Mouse (Mus musculus) CH12.LX (cell line): ENCODE data around the gene Gm20388. TPM values are rescaled to one million over a fixed set of nuclear protein-coding genes. Genes with fewer than 3 reads are reported as not detected.

ENCODE experiments used
- DNase-seq: peaks from one replicate; pipeline ENCODE4 v3.0.0-alpha.2; 2013; ENCODE audit errors: extremely low read depth
- H3K27ac ChIP-seq: 2 replicates; pipeline ENCODE4 v1.5.1; 2012; ENCODE audit warnings: low read depth, mild to moderate bottlenecking, control low read depth, moderate library complexity; ENCODE audit not compliant: insufficient read depth
- H3K27me3 ChIP-seq: replicated peaks from 2 replicates; pipeline ENCODE3; 2012; ENCODE audit warnings: inconsistent platforms
- H3K36me3 ChIP-seq, 2 experiments: replicated peaks in 1 of 2; 2 replicates each; pipeline versions ENCODE3 to v1.6.1; 2012; ENCODE audit warnings: inconsistent platforms in 1 of 2, low read length in 1 of 2, mild to moderate bottlenecking in 1 of 2, mixed read lengths in 1 of 2, moderate library complexity in 1 of 2; ENCODE audit not compliant: control insufficient read depth in 1 of 2, insufficient read depth in 1 of 2
- H3K4me1 ChIP-seq, 2 experiments: 2 replicates each; pipeline ENCODE4 v1.6.1; 2012; ENCODE audit warnings: inconsistent platforms in 1 of 2, moderate library complexity in 1 of 2; ENCODE audit not compliant: insufficient read depth in 2 of 2, control insufficient read depth in 1 of 2
- H3K4me2 ChIP-seq: 2 replicates; pipeline ENCODE4 v1.6.1; 2012; ENCODE audit warnings: low read depth, mild to moderate bottlenecking, control low read depth; ENCODE audit not compliant: poor library complexity, insufficient read depth, severe bottlenecking
- H3K4me3 ChIP-seq, 3 experiments: fragments of 150-350 bp in 1 of 3; sonication (generic) in 1 of 3; replicated peaks in 1 of 3; 2 replicates each; pipeline versions ENCODE3 to v1.5.1; 2011 to 2012; ENCODE audit warnings: low read depth in 2 of 3, low read length in 2 of 3, mild to moderate bottlenecking in 2 of 3, moderate library complexity in 2 of 3, control low read depth in 1 of 3, improper control_type of control experiment in 1 of 3, inconsistent platforms in 1 of 3, mixed read lengths in 1 of 3; ENCODE audit not compliant: poor library complexity in 1 of 3
- H3K79me2 ChIP-seq: replicated peaks from 2 replicates; pipeline ENCODE4 v1.6.1; 2012; ENCODE audit warnings: mild to moderate bottlenecking, moderate library complexity; ENCODE audit not compliant: control insufficient read depth, poor library complexity, insufficient read depth, severe bottlenecking; ENCODE audit errors: extremely low read depth
- H3K9ac ChIP-seq: 2 replicates; pipeline ENCODE4 v1.6.1; 2012; ENCODE audit warnings: low read depth, mild to moderate bottlenecking, control low read depth, moderate library complexity; ENCODE audit not compliant: insufficient read depth
- H3K9me3 ChIP-seq: replicated peaks from 2 replicates; pipeline ENCODE3; 2012; ENCODE audit warnings: low read length, inconsistent platforms, mixed read lengths
- BHLHE40 ChIP-seq: IDR thresholded peaks from 2 replicates; pipeline ENCODE4 v1.6.1; 2011; ENCODE audit warnings: mild to moderate bottlenecking, low read depth, low read length, improper control_type of control experiment
- CHD1 ChIP-seq: IDR thresholded peaks from 2 replicates; pipeline ENCODE4 v1.6.1; 2012; ENCODE audit warnings: low read depth, low read length, improper control_type of control experiment, inconsistent platforms
- CHD2 ChIP-seq: IDR thresholded peaks from 2 replicates; pipeline ENCODE4 v1.6.1; 2011; ENCODE audit warnings: low read length, improper control_type of control experiment
- CTCF ChIP-seq, 2 experiments: IDR thresholded peaks in 1 of 2; conservative IDR thresholded peaks in 1 of 2; 2 replicates each; pipeline ENCODE4 v1.5.1; 2011 to 2012; ENCODE audit warnings: low read depth in 2 of 2, low read length in 2 of 2, improper control_type of control experiment in 1 of 2, inconsistent platforms in 1 of 2, mild to moderate bottlenecking in 1 of 2, moderate library complexity in 1 of 2
- ELF1 ChIP-seq: IDR thresholded peaks from 2 replicates; pipeline ENCODE4 v1.6.1; 2014; ENCODE audit warnings: low read depth, mild to moderate bottlenecking, inconsistent platforms, low read length, improper control_type of control experiment
- EP300 ChIP-seq: IDR thresholded peaks from 2 replicates; pipeline ENCODE4 v1.6.1; 2011; ENCODE audit warnings: low read length, improper control_type of control experiment
- HCFC1 ChIP-seq: IDR thresholded peaks from 2 replicates; pipeline ENCODE4 v1.6.1; 2012; ENCODE audit warnings: low read depth, mild to moderate bottlenecking, inconsistent platforms, low read length, improper control_type of control experiment
- IRF4 ChIP-seq: IDR thresholded peaks from 2 replicates; pipeline ENCODE4 v1.6.1; 2014; ENCODE audit warnings: low read depth, mild to moderate bottlenecking, inconsistent platforms, low read length, improper control_type of control experiment
- JUND ChIP-seq: conservative IDR thresholded peaks from 2 replicates; pipeline ENCODE4 v1.6.1; 2011; ENCODE audit warnings: low read depth, low read length, improper control_type of control experiment
- KAT2A ChIP-seq: IDR thresholded peaks from 2 replicates; pipeline ENCODE4 v1.6.1; 2012; ENCODE audit warnings: low read length, improper control_type of control experiment, inconsistent platforms; ENCODE audit not compliant: insufficient replicate concordance
- MXI1 ChIP-seq: IDR thresholded peaks from 2 replicates; pipeline ENCODE4 v1.6.1; 2011; ENCODE audit warnings: mild to moderate bottlenecking, low read depth, low read length, improper control_type of control experiment
- MYC ChIP-seq: IDR thresholded peaks from 2 replicates; pipeline ENCODE4 v1.6.1; 2011; ENCODE audit warnings: low read depth, mild to moderate bottlenecking, improper control_type of control experiment, low read length
- POLR2AphosphoS2 ChIP-seq: IDR thresholded peaks from 2 replicates; pipeline ENCODE4 v1.6.1; 2011; ENCODE audit warnings: low read depth, low read length, improper control_type of control experiment
- RCOR1 ChIP-seq: conservative IDR thresholded peaks from 2 replicates; pipeline ENCODE4 v1.6.1; 2012; ENCODE audit warnings: low read depth, mild to moderate bottlenecking, inconsistent platforms, low read length, improper control_type of control experiment
- TBP ChIP-seq: conservative IDR thresholded peaks from 2 replicates; pipeline ENCODE4 v1.6.1; 2011; ENCODE audit warnings: low read depth, low read length, improper control_type of control experiment
- TCF12 ChIP-seq: IDR thresholded peaks from 2 replicates; pipeline ENCODE4 v1.6.1; 2014; ENCODE audit warnings: low read depth, mild to moderate bottlenecking, inconsistent platforms, low read length, improper control_type of control experiment
- USF2 ChIP-seq: conservative IDR thresholded peaks from 2 replicates; pipeline ENCODE4 v1.6.1; 2011; ENCODE audit warnings: low read depth, low read length, improper control_type of control experiment
- ZC3H11A ChIP-seq: IDR thresholded peaks from 2 replicates; pipeline ENCODE4 v1.6.1; 2012; ENCODE audit warnings: low read depth, mild to moderate bottlenecking, inconsistent platforms, low read length, improper control_type of control experiment
- ZMIZ1 ChIP-seq: IDR thresholded peaks from 2 replicates; pipeline ENCODE4 v1.6.1; 2012; ENCODE audit warnings: low read depth, mild to moderate bottlenecking, inconsistent platforms, low read length, improper control_type of control experiment
- ZNF384 ChIP-seq: IDR thresholded peaks from 2 replicates; pipeline ENCODE4 v1.6.1; 2012; ENCODE audit warnings: low read depth, low read length, improper control_type of control experiment, inconsistent platforms
- dilution Hi-C: fragments of 300-500 bp; cut with MboI; formaldehyde crosslinking; loops from 2 replicates; pipeline ENCODE4 v1.14.3; 2020; ENCODE audit warnings: low sequenced_read_pairs; ENCODE audit not compliant: extremely low pct_unique_long_range_greater_than_20kb, extremely low pct_ligation_motif_present
- in situ Hi-C: fragments of 300-500 bp; cut with MboI; formaldehyde crosslinking; loops from 3 replicates; pipeline ENCODE4 v1.14.3; 2019; ENCODE audit warnings: low sequenced_read_pairs, low pct_ligation_motif_present, low pct_unique_long_range_greater_than_20kb, mixed read lengths
- polyA plus RNA-seq: library from polyadenylated mRNA; unstranded; fragments of >175 nt; gene quantifications from 2 replicates; pipeline ENCODE4 v1.2.1, GENCODE M21; 2012; ENCODE audit warnings: low read depth; ENCODE audit not compliant: insufficient read length
- total RNA-seq, 2 experiments: library from RNA; depleted of rRNA; stranded (reverse); fragments of 300-350 nt in 1 of 2; fragments of >200 nt in 1 of 2; gene quantifications; 2 replicates each; pipeline ENCODE4 v1.2.3; 2012 to 2014

The Gm20388 gene
- total and polyA plus RNA-seq, 3 experiments, result 14.8 to 26.3 (median 22.2) TPM

DNA sequence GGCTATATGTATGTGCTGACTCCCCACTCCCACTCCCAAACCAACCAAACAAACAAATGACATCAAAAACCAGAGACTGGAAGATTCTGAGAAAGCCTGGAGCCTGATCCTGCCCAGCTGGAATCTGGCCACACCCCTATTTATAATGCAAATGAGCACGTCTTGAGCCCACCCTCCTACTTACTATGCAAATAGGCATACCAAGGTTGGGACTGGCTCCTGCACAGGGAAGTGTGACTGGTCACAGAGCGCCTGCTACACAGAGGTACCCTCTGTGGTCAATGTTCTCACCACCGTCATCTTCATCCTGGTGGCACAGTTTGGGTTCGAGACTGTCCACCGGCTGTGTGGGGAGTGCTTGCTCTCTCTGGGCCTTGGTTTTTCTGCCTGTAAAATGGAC lies 464.5 kb downstream of the Gm20388 start:
- Histone ChIP-seq H3K27me3 (no peaks in the 10 kb centered on the region), H3K4me3 (no peak overlapping the region), H3K79me2 (no peaks in the 10 kb centered on the region), H3K9ac (no peak overlapping the region), H3K36me3 (no peaks in the 10 kb centered on the region), H3K27ac (no peak overlapping the region), H3K9me3 (no peaks in the 10 kb centered on the region), H3K4me1 (peaks cover 30 to 54% of the 10 kb centered on the region in 2 experiments), H3K4me2 (no peak overlapping the region)
- DNase-seq, result peak; percentile 31
- in situ Hi-C loops (no loop called here), dilution Hi-C loops (no loop called here)
- TF ChIP-seq CTCF (conservative IDR thresholded peaks at IDR 0.05 in 1 of 2, IDR thresholded peaks at IDR 0.05 in 1 of 2; ENCODE audit: low read depth in 2 of 2, low read length in 2 of 2) (no peak), ZMIZ1 (no peak), RCOR1 (no peak), MYC (no peak), USF2 (no peak), ELF1 (no peak), CHD1 (no peak)

DNA sequence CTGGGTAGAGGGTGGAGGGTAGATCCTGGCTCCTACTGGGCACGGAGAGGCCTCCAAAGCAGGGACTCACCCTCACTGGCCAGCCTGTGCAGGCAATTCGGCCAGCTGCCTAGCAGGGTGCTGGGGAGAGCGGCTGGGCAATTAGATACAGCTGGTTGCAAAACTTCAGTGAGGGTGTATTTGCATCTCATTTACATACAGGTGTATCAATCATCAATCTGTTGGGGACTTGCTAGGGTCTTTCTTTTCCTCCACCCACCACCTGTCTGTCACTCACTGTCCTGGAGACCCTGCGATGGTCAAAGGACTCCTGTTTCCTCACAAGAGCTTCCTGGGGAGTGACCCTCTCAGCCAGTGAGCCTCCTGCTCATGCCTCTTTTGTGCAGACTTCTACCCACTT lies 465.6 kb downstream of the Gm20388 start:
- Histone ChIP-seq H3K9ac (no peak overlapping the region), H3K4me1 (peaks cover 30 to 54% of the 10 kb centered on the region in 2 experiments), H3K4me2 (no peak overlapping the region), H3K9me3 (no peaks in the 10 kb centered on the region)
- dilution Hi-C loops, result no loop called here
- no peak for TF ChIP-seq POLR2AphosphoS2
- TF ChIP-seq KAT2A, result no peak
- TF ChIP-seq ZC3H11A, result no peak
- TF ChIP-seq TBP, result no peak
- no peak for TF ChIP-seq BHLHE40
- TF ChIP-seq ZNF384, result no peak
- TF ChIP-seq EP300, result no peak
- no peak for TF ChIP-seq MYC
- no peak for TF ChIP-seq ELF1
- TF ChIP-seq CHD2, result no peak
- no peak for TF ChIP-seq IRF4
- TF ChIP-seq RCOR1, result no peak
- TF ChIP-seq JUND, result no peak
- no peak for TF ChIP-seq TCF12
- TF ChIP-seq HCFC1, result no peak
- TF ChIP-seq MXI1, result no peak
- TF ChIP-seq, all 38 proteins: peak for 0
- Histone ChIP-seq H3K79me2 (no peaks in the 10 kb centered on the region), H3K4me3 (no peak overlapping the region), H3K36me3 (no peaks in the 10 kb centered on the region), H3K27ac (no peak overlapping the region), H3K27me3 (no peaks in the 10 kb centered on the region)
- in situ Hi-C loops, result no loop called here
- no peak for DNase-seq
